Mouse (Mus musculus): ENCODE data around the gene Asb5.
"Not testable (repeated sequence)": the region's sequence is repeated elsewhere in the genome, so short reads cannot be mapped to it uniquely, and the experiment has no call there.

The Asb5 gene

GRCm38 (mm10) chr8:54529382-54530296 lies at the start of gene Asb5, which contains the start of gene Spcs3:
TSS of gene Asb5 (plus strand) at chr8:54529580.
TSS of gene Spcs3 (minus strand) at chr8:54529998.
- DNase-seq (ENCODE audit: low spot score), result peak; percentile 99

GRCm38 (mm10) chr8:54486555-54487273 lies 42.7 kb upstream of the Asb5 start:
- DNase-seq (ENCODE audit: low spot score), result no peak

- no peak for DNase-seq (ENCODE audit: low spot score)
Observed at GRCm38 (mm10) chr8:54488437-54488836, 40.9 kb upstream of the Asb5 start.

GRCm38 (mm10) chr8:54491057-54491690 lies 38.2 kb upstream of the Asb5 start:
- peak; percentile 50 for DNase-seq (ENCODE audit: low spot score)

GRCm38 (mm10) chr8:54491934-54492333 lies 37.4 kb upstream of the Asb5 start:
- no peak for DNase-seq (ENCODE audit: low spot score)

- peak; percentile 65 for DNase-seq (ENCODE audit: low spot score)
Observed at GRCm38 (mm10) chr8:54493110-54493509, 36.3 kb upstream of the Asb5 start.

GRCm38 (mm10) chr8:54493915-54494314 lies 35.5 kb upstream of the Asb5 start:
- no peak for DNase-seq (ENCODE audit: low spot score)

- DNase-seq (ENCODE audit: low spot score), result no peak
Observed at GRCm38 (mm10) chr8:54503104-54503503, 26.3 kb upstream of the Asb5 start.

GRCm38 (mm10) chr8:54505060-54505459 lies 24.3 kb upstream of the Asb5 start:
- DNase-seq (ENCODE audit: low spot score), result no peak

GRCm38 (mm10) chr8:54507428-54508095 lies 21.8 kb upstream of the Asb5 start:
- DNase-seq (ENCODE audit: low spot score), result peak; percentile 82

GRCm38 (mm10) chr8:54508096-54508456 lies 21.3 kb upstream of the Asb5 start:
- no peak for DNase-seq (ENCODE audit: low spot score)

GRCm38 (mm10) chr8:54508814-54509213 lies 20.6 kb upstream of the Asb5 start:
- DNase-seq (ENCODE audit: low spot score), result no peak

- peak; percentile 46 for DNase-seq (ENCODE audit: low spot score)
Observed at GRCm38 (mm10) chr8:54509221-54509721, 20.1 kb upstream of the Asb5 start.

GRCm38 (mm10) chr8:54511791-54512190 lies 17.6 kb upstream of the Asb5 start:
- DNase-seq (ENCODE audit: low spot score), result no peak

GRCm38 (mm10) chr8:54512200-54512599 lies 17.2 kb upstream of the Asb5 start:
- not testable (repeated sequence) for DNase-seq (ENCODE audit: low spot score)

GRCm38 (mm10) chr8:54518756-54519460 lies 10.5 kb upstream of the Asb5 start:
- DNase-seq (ENCODE audit: low spot score), result no peak

- no peak for DNase-seq (ENCODE audit: low spot score)
Observed at GRCm38 (mm10) chr8:54520516-54520915, 8.9 kb upstream of the Asb5 start.

- no peak for DNase-seq (ENCODE audit: low spot score)
Observed at GRCm38 (mm10) chr8:54525606-54526005, 3.8 kb upstream of the Asb5 start.

GRCm38 (mm10) chr8:54526700-54527099 lies 2.7 kb upstream of the Asb5 start:
- DNase-seq (ENCODE audit: low spot score), result no peak

GRCm38 (mm10) chr8:54528571-54528970 lies 809 bp upstream of the Asb5 start:
- DNase-seq (ENCODE audit: low spot score), result no peak

GRCm38 (mm10) chr8:54535172-54535571 lies 5.8 kb downstream of the Asb5 start:
- DNase-seq (ENCODE audit: low spot score), result no peak

Measured in testis, postnatal 10 days (tissue).